ENCODE assay signal across 26 mouse cellular contexts in the genomic region with DNA sequence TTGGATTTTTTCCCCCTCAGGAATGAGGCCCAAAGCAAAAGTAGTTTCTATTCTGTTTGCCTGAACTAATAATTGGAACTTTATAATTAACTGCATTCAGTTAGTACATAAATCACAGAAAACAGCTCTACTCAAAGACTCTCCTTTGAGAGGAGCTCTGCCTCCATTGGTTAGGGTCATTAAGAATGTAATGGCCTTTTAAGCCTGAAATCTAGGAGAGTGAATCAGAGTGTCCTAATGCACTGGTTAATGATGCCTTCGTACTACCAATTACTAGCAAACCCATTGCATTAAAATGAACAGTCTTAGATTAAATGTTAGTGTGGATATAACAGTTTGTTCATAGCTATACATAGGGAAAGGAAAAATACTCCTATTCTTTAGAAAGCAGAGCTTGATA.
DNase-seq lines count a peak whose midpoint lies in the region; ATAC-seq and TF ChIP-seq lines count a peak whose summit lies in the region.
"Had no signal": no experiment of that assay in that cellular context is flagged by ENCODE, and none has a peak within 500 bp of the region (broad histone marks: within the 10 kb centered on the region; RNA-seq: fewer than 3 reads in every experiment).

No protein-coding gene starts in this region.

- no peak overlapping the region for H3K4me3 ChIP-seq in hindbrain, embryonic 13.5 days
- no peak overlapping the region for H3K4me3 ChIP-seq in hindbrain, embryonic 12.5 days
- H3K4me3 ChIP-seq in cerebellum, adult 2 months (replicated peaks; ENCODE audit: insufficient read depth, low read depth, low read length) = no peak overlapping the region
- H3K4me3 ChIP-seq: forebrain, embryonic 10.5 days; forebrain, embryonic 15.5 days; heart, embryonic 12.5 days; heart, embryonic 15.5 days; hindbrain, embryonic 10.5 days; hindbrain, embryonic 15.5 days; intestine, embryonic 15.5 days had no signal

- H3K9ac ChIP-seq in hindbrain, embryonic 13.5 days = no peak overlapping the region
- no peak overlapping the region for H3K9ac ChIP-seq in hindbrain, embryonic 12.5 days
- H3K9ac ChIP-seq: forebrain, embryonic 15.5 days; heart, embryonic 12.5 days; heart, embryonic 15.5 days; hindbrain, embryonic 15.5 days; intestine, embryonic 15.5 days had no signal

- no peak overlapping the region for H3K4me2 ChIP-seq in hindbrain, embryonic 13.5 days
- no peak overlapping the region for H3K4me2 ChIP-seq in hindbrain, embryonic 12.5 days (replicated peaks)
- H3K4me2 ChIP-seq: forebrain, embryonic 15.5 days; heart, embryonic 12.5 days; heart, embryonic 15.5 days; hindbrain, embryonic 15.5 days; intestine, embryonic 15.5 days had no signal

- 60% methylated on average over 1 of the region's 1 CpGs for WGBS in hindbrain, embryonic 13.5 days
- 70% methylated on average over 1 of the region's 1 CpGs for WGBS in hindbrain, embryonic 12.5 days
- WGBS in cerebellum, adult 2 months = 86% methylated on average over 1 of the region's 1 CpGs

- H3K9me3 ChIP-seq in hindbrain, embryonic 13.5 days = no peaks in the 10 kb centered on the region
- H3K9me3 ChIP-seq in hindbrain, embryonic 12.5 days (replicated peaks) = no peaks in the 10 kb centered on the region
- H3K9me3 ChIP-seq: forebrain, embryonic 10.5 days; forebrain, embryonic 15.5 days; G1E; heart, embryonic 12.5 days; heart, embryonic 15.5 days; hindbrain, embryonic 10.5 days; hindbrain, embryonic 15.5 days; intestine, embryonic 15.5 days had no signal

- peak; percentile 14 for DNase-seq in brain, embryonic 14.5 days (ENCODE audit: low read depth)
- DNase-seq in hindlimb bud, embryonic 11.5 days (ENCODE audit: extremely low spot score, low read depth, low spot score) = peak; percentile 28
- no peak for DNase-seq in cerebellum, adult 2 months
- DNase-seq in adrenal gland, postnatal 14 days = no peak
- DNase-seq: adrenal gland, postnatal 10 days; B cell, adult 2 months; cerebellum, adult 11-12 months; cerebellum, adult 9-10 months; cerebellum, postnatal 14 days; gastrocnemius, postnatal 14 days; heart, adult 18-20 months; heart, postnatal 10 days; heart, postnatal 36 days; kidney, adult 11 months had no signal

- TF ChIP-seq POLR2A in brain, embryonic 14.5 days (IDR thresholded peaks at IDR 0.05; ENCODE audit: borderline replicate concordance, extremely low read depth, insufficient read depth, insufficient read length, poor library complexity, severe bottlenecking) = no peak
- TF ChIP-seq POLR2A in cerebellum, adult 2 months (IDR thresholded peaks at IDR 0.05; ENCODE audit: borderline replicate concordance, insufficient read depth, low read length) = no peak

- no peaks in the 10 kb centered on the region for H3K36me3 ChIP-seq in hindbrain, embryonic 13.5 days
- no peaks in the 10 kb centered on the region for H3K36me3 ChIP-seq in hindbrain, embryonic 12.5 days
- H3K36me3 ChIP-seq: forebrain, embryonic 10.5 days; forebrain, embryonic 15.5 days; G1E; heart, embryonic 12.5 days; heart, embryonic 15.5 days; hindbrain, embryonic 10.5 days; hindbrain, embryonic 15.5 days; intestine, embryonic 15.5 days had no signal

- no peak for TF ChIP-seq CTCF in brain, embryonic 14.5 days (IDR thresholded peaks at IDR 0.05; ENCODE audit: borderline replicate concordance, extremely low read depth, insufficient read depth, insufficient read length)
- no peak for TF ChIP-seq CTCF in cerebellum, adult 2 months (IDR thresholded peaks at IDR 0.05; ENCODE audit: borderline replicate concordance, insufficient read depth, low read depth, low read length)

- H3K4me1 ChIP-seq in hindbrain, embryonic 13.5 days (replicated peaks) = no peaks in the 10 kb centered on the region
- H3K4me1 ChIP-seq in hindbrain, embryonic 12.5 days = no peaks in the 10 kb centered on the region
- H3K4me1 ChIP-seq in cerebellum, adult 2 months (ENCODE audit: control insufficient read depth, insufficient read depth, low read length) = no peaks in the 10 kb centered on the region
- H3K4me1 ChIP-seq: forebrain, embryonic 10.5 days; forebrain, embryonic 15.5 days; heart, embryonic 12.5 days; heart, embryonic 15.5 days; hindbrain, embryonic 10.5 days; hindbrain, embryonic 15.5 days; intestine, embryonic 15.5 days had no signal

- no peak overlapping the region for H3K27ac ChIP-seq in hindbrain, embryonic 13.5 days
- no peak overlapping the region for H3K27ac ChIP-seq in hindbrain, embryonic 12.5 days
- no peak overlapping the region for H3K27ac ChIP-seq in cerebellum, adult 2 months (ENCODE audit: insufficient read depth, low read length)
- H3K27ac ChIP-seq: forebrain, embryonic 10.5 days; forebrain, embryonic 15.5 days; heart, embryonic 15.5 days; hindbrain, embryonic 10.5 days; hindbrain, embryonic 15.5 days; intestine, embryonic 15.5 days had no signal

- no peaks in the 10 kb centered on the region for H3K27me3 ChIP-seq in hindbrain, embryonic 13.5 days
- no peaks in the 10 kb centered on the region for H3K27me3 ChIP-seq in hindbrain, embryonic 12.5 days
- no peaks in the 10 kb centered on the region for H3K27me3 ChIP-seq in cerebellum, adult 2 months (ENCODE audit: control insufficient read depth, insufficient read depth, low read length)
- H3K27me3 ChIP-seq: CH12.LX; forebrain, embryonic 15.5 days; heart, embryonic 12.5 days; heart, embryonic 15.5 days; hindbrain, embryonic 15.5 days; intestine, embryonic 15.5 days; Patski had no signal

- ATAC-seq in hindbrain, embryonic 13.5 days (ENCODE audit: low FRiP score) = peak; percentile 68
- no peak for ATAC-seq in hindbrain, embryonic 12.5 days (ENCODE audit: low FRiP score)
- ATAC-seq: forebrain, embryonic 15.5 days; intestine, embryonic 15.5 days; Patski had no signal

Comparison
In these comparisons a context has a peak if more than half of its experiments do, and no peak if none do; other contexts are left out.
1. DNase-seq: peak in brain, embryonic 14.5 days (single experiment) and hindlimb bud, embryonic 11.5 days (single experiment); none in cerebellum, adult 2 months (0 of 2) and adrenal gland, postnatal 14 days (single experiment).